Mouse (Mus musculus) spleen, postnatal 14 days (tissue): ENCODE data around the gene Tnrc6b.
"Not testable (repeated sequence)": the region's sequence is repeated elsewhere in the genome, so short reads cannot be mapped to it uniquely, and the experiment has no call there.

Experiments used
- DNase-seq, 2 experiments: peaks; one replicate each; pipeline ENCODE4 v3.0.0; 2021 to 2022; ENCODE audit warnings: low spot score in 2 of 2

The Tnrc6b gene

GRCm38 (mm10) chr15:80701481-80702257, 9.4 kb upstream of the Tnrc6b start:
- DNase-seq: no peak

DNA sequence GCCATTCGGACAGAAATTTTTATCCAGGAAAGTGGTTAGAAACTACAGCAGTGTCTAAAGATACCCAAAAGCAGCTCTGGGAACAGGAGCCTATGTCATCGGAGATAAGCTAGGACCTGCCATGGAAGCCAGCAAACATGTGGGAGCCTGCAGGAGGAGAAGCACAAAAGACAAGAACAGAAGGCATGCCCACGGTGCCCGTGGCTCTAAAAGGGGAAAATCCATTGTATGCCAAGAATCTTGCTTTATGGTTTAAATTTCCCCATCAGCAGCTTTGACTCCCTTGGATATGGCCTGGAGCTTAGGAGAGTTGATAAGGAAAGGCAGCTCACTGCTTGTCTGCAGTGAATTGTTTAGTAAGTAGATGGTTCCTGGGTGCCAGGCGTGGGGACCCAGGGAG, 8.2 kb upstream of the Tnrc6b start:
- no peak for DNase-seq

DNA sequence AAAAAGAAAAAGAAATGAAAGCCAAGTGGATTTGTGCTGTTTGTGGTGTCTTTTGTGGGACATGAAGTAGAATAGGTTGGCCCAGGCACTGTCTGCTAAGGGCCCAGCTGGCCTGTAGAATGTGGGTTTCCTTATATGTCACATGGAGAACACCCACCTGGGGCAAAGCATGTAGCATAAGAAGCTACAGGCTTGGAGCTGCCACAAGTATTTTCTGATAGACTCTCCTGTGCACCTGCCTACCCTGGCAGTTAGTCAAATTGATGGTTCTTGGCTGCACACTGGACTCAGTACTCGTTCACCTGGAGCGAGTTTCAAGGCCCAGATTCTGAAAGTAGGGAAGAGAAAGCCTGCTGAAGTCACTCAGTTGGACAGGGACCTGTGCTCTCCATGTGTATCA, 7.6 kb upstream of the Tnrc6b start:
- DNase-seq: no peak

DNA sequence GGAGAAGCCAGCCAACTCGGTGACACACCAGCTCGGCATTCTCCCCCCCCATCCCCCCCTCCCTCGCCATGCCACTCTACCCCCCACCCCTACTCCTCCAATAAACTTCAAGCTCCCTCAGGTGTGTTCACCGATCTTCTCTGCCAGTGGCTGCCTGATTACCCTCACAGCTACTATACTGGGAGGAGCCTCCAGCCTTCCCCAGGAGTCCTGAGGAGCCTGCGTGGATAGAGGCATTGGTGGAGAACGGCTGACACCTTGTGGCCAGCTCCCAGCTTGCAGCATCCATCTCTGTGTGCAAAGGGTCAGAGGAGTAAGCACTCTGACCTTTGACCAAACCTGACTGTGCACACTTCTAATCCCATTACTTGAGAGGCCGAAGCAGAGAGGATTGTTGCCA, 6.8 kb upstream of the Tnrc6b start:
- peak; percentile 58 to 68 for DNase-seq

DNA sequence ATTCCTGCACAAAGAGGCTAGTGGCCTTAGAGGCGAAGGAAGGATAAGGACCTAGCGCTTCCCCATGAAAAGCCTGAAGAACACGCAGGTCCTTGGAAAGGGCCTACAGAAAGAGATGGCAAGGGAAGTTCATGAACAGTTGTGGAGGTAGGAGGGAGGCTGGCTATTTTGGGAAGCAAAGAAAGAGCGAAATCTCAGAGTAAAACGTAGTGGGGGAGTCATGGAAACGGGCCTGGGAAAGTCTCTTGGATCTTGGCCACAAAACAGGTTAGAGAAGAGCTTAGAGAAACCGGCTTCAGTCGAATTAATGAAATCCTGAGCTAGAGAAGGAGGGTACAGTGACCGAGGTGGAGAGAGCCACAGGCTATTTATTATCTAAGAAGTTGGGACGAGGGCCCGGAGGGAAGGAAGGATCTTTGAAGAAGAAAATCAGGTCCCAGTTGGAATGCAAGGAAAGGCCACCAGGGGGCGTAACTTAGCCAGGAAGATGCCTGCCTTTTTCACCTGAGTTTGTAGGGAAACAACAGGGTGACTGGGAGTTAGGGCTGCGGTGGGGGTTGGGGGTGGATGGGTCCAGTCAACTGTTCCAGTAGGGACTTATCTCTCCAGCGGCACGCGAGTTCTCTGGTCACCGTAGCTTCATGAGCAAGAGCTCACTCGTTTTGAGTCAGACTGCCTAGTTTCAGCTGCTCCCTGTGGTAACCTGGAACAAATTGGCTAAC, 5.1 kb upstream of the Tnrc6b start:
- peak; percentile 56 to 70 for DNase-seq

- no peak for DNase-seq
Observed at GRCm38 (mm10) chr15:80706596-80706995, 4.5 kb upstream of the Tnrc6b start.

GRCm38 (mm10) chr15:80707088-80707487, 4.0 kb upstream of the Tnrc6b start:
- no peak for DNase-seq

- DNase-seq: no peak
Observed at GRCm38 (mm10) chr15:80709593-80709992, 1.5 kb upstream of the Tnrc6b start.

DNA sequence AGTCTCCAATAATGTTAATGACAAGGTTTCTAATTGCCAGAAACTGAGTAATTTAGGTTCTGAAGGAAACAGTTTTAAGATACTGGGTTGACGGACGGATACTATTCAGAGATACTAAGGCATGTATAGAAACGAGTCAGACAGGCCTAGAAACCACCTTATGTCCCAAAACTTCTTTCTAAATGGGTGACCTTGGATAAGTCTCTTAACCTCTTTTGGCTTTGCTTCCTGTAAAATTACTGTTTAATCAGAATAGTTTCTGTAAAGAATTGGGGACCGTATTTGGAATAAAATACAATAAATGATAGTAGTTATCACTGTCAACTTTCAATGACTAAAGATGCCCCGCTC, 881 bp upstream of the Tnrc6b start:
- DNase-seq: no peak

DNA sequence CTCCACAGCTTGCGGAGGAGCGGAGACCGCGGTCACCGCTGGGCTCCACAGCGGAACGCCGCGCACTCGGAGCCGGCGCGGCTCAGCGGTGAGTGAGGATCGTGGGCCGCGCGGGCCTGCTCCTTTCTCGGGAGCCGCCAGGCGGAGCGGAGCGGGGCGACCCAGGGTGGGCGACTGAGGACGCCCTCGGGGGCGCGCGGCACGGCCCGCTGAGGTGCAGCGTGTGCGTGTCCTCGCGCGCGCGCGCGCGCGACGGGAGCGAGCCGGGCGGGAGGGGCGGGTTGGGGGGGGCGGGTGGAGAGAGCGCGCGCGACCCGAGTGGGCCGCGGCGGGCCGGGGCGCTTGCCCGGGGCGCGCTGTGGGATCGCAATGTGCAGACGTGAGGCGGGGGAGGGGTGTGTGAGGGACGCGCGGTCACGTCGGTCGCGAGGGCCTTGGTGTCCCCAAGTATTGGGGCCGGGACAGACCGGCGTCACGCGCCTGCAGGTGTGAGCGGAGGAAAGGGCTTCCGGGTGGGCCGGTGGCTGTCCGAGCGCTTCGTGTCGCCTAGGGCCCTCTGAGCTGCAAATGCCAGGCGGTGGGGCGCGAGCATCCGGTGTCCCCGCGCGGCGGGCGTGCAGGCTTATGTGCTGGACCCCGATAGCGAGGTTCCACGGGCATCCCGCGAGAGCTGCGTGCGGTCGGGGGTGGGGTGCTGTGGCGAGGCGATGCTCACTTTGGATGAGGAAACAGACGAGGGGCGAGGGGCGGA, 463 bp downstream of the Tnrc6b start:
- peak; percentile 42 to 52 for DNase-seq

GRCm38 (mm10) chr15:80714299-80714698, 3.2 kb downstream of the Tnrc6b start:
- no peak for DNase-seq

DNA sequence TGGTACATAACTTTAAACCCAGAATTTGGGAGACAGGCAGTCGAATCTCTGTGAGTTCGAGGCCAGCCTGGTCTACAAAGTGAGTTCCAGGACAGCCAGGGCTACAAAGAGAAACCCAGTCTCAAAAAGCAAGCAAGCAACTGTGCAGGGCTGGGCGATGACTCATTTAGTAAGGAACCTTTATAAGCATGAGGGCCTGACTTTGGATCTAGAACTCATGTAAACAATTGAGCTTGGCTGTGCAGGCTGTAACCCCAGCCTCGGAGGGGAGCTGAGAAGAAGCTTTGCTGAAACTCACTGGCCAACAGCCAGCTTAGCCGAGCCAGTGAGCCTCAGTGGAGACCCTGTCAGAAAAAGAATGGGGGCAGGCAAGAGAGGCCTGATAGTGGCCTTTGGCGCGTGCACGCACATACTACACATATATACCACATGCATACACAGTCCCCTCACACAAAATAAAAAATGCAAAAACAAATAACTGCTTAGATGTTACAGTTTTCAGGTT, 5.6 kb downstream of the Tnrc6b start:
- no peak for DNase-seq

DNA sequence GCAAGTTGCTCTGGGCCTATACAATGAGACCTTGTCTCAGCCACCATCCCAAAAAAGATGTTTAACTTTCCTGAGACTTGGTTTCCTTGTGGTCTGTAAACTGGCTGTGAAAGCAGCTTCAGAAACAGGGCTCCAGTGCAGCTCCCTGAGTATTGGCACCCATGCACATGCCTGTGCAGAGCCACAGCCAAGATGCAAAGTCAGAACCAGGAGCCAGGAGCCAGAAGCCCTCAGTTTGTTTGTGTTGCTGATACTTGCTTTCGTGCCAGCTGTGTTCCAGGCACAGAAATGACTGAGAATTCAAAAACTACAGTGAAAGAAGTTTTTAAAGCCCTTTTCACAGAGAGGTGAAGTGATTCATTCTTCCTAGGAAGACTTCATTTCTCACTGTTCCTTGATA, 6.3 kb downstream of the Tnrc6b start:
- no peak for DNase-seq

DNA sequence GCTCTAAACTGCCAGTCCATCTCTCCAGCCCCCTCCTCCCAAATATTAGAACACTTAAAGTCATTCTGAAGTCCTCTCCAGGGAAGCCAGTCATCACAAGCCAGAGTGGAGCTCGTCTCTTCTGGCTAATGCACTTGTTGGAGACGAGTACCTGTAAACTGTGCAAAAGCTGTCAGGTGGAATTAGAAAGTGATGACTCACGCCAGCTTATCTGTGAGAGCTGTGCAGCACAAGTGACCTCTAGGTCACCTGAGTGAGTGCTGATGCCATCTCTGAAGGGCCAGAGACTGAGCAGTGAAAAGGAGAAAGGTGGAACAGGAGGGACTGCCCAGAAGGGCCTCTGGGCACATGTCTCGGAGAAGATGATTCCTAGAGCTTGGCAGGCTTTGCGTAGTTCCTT, 9.1 kb downstream of the Tnrc6b start:
- no peak for DNase-seq

GRCm38 (mm10) chr15:80721861-80722260, 10.7 kb downstream of the Tnrc6b start:
- DNase-seq: no peak

- no peak for DNase-seq
Observed at GRCm38 (mm10) chr15:80722366-80722765, 11.3 kb downstream of the Tnrc6b start.

GRCm38 (mm10) chr15:80729477-80729876, 18.4 kb downstream of the Tnrc6b start:
- no peak for DNase-seq

GRCm38 (mm10) chr15:80731043-80731442, 19.9 kb downstream of the Tnrc6b start:
- DNase-seq: no peak

DNA sequence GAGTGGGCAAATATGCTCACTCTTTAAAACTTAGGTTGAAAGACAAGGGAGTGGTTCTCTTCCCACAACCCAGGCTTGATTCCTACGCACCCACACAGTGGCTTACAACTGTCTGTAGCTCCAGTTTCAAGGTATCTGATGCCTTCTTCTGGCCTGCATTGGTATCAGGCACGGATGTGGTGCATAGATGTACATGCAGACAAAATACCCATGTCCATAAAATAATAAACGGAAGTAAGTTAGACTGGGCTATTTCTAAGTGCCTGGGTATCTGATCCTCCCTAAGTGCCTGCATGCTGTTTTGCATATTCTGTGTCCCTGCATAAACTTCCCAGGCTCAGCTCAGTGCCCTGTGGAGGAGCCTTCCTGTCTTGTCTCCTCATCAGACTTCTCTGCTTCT, 20.4 kb downstream of the Tnrc6b start:
- no peak for DNase-seq

DNA sequence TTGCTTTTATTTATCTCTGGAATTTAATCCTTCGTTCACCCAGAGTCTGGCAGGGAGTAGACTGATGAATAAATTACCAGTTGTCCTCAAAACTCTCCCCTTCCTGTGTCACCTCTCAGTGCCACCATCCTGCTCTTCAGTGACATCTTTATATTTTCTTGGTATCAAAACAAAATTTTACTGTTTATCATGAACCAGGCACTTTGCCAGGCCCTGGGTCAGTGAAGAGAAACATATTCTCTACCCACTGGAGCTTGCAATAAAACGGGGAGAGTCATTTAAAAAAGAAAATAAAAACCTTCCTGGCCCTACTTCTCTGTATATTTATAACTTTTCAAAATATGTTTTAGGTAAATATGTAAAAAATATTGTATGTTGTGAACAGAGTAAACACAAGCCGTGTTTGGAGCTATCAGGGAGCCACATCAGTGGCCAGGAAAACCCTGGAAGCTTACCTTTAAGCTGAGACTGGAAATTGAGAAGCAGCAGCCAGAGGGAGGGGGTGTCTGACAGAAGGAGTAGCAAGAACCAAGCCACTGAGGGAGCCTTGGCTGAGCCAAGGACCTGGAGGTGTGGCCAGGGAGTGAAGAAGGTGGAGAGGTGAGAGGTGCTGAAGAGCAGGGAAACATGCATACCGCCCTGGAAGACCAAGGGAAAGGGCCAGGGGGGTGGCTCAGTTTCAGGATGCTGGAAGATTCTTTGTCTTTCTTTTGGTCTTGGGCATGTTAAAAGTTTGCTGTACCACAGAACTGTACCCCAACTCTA, 21.3 kb downstream of the Tnrc6b start:
- no peak for DNase-seq

DNA sequence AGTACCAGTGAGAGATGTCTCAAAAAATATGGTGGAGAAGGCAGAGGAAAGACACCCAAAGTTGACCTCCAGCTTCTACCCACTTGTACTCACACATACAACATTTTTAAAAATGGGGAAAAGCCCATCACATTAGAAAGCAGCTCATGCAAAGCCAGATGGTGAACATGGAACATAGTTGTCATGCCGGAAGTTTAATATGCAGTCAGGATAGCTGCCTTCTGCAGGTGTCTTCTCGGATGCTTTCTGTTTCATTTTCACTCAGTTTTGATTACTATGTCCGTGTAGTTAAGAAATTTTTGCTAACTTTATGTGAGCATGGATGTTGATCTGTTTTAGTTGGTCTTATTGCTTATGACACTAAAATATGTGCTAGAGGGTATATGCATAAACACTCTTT, 24.2 kb downstream of the Tnrc6b start:
- DNase-seq: no peak

DNA sequence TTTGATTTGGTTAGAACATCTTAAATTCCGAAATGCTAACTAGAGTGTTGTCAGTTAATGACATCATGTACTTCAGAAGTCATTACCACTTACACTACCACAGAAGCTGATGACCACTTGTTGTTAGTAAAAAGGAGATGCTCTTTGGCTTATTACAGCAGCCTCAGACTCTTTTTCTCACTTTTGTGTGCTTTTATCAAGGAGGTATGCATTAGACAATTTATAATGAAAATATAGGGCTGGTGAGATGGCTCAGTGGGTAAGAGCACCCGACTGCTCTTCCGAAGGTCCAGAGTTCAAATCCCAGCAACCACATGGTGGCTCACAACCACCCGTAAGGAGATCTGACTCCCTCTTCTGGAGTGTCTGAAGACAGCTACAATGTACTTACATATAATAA, 24.6 kb downstream of the Tnrc6b start:
- not testable (repeated sequence) for DNase-seq
